Mouse (Mus musculus): Measurements from ENCODE around the gene Mboat2.

- no peak for TF ChIP-seq CTCF (IDR thresholded peaks at IDR 0.05)
- TF ChIP-seq POLR2A (IDR thresholded peaks at IDR 0.05; ENCODE audit: insufficient read depth, low read depth, low read length): no peak
- no peak for TF ChIP-seq EP300 (IDR thresholded peaks at IDR 0.05; ENCODE audit: insufficient read depth, low read depth, low read length)
These were observed 79.0 kb downstream of the Mboat2 start for GRCm38 (mm10) chr12:24909679-24910078.
